Mouse (Mus musculus): Measurements from ENCODE around the gene Phospho1.

DNA sequence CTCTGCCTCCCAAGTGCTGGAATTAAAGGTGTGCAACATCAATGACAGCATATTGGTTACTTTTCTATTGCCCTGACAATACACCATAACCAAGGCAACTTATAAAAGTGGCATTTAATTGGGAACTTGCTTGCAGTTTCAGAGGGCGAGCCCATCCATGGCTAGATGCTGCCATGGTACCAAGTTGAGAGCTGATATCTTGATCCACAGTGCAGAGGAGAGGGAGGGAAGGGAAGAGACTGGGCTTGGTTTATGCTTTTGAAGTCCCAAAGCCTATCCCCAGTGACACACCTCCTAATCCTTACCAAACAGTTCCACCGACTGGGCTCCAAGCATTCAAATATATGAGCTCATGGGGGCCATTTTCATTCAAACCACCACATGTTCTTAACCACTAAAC, 10.2 kb upstream of the Phospho1 start:
- TF ChIP-seq POLR2A (IDR thresholded peaks at IDR 0.05; ENCODE audit: extremely low read depth, insufficient read depth, low read length) = no peak
- TF ChIP-seq CTCF (IDR thresholded peaks at IDR 0.05; ENCODE audit: low read depth, low read length) = no peak

All from liver, adult 2 months (tissue).